Mouse (Mus musculus) testis, adult 2 months (tissue): ENCODE measurements around the gene Mef2b. TPM values are rescaled to one million over a fixed set of nuclear protein-coding genes. Genes with fewer than 3 reads are reported as not detected.

Experiments used
- H3K27ac ChIP-seq: fragments of 200-500 bp; 2 replicates; pipeline ENCODE4 v1.5.1; 2012; ENCODE audit warnings: low read depth, low read length; ENCODE audit not compliant: control insufficient read depth, insufficient read depth
- H3K27me3 ChIP-seq: fragments of 200-500 bp; 2 replicates; pipeline ENCODE4 v1.6.1; 2012; ENCODE audit warnings: mild to moderate bottlenecking, low read length, moderate library complexity; ENCODE audit not compliant: control insufficient read depth, insufficient read depth
- H3K36me3 ChIP-seq: fragments of 200-500 bp; 2 replicates; pipeline ENCODE4 v1.6.1; 2012; ENCODE audit warnings: mild to moderate bottlenecking, low read length; ENCODE audit not compliant: control insufficient read depth, insufficient read depth
- H3K4me1 ChIP-seq: fragments of 200-500 bp; 2 replicates; pipeline ENCODE4 v1.6.1; 2012; ENCODE audit warnings: low read length; ENCODE audit not compliant: control insufficient read depth, insufficient read depth
- H3K4me3 ChIP-seq: fragments of 200-500 bp; 2 replicates; pipeline ENCODE4 v1.5.1; 2012; ENCODE audit warnings: low read depth, mild to moderate bottlenecking, low read length, moderate library complexity, mixed read lengths; ENCODE audit not compliant: control insufficient read depth
- CTCF ChIP-seq: fragments of 200-500 bp; IDR thresholded peaks from 2 replicates; pipeline ENCODE4 v1.5.1; 2012; ENCODE audit warnings: low read depth, mild to moderate bottlenecking, inconsistent platforms, low read length, moderate library complexity; ENCODE audit not compliant: control insufficient read depth, insufficient read depth, insufficient replicate concordance
- POLR2A ChIP-seq: fragments of 200-500 bp; IDR thresholded peaks from 2 replicates; pipeline ENCODE4 v1.6.1; 2012; ENCODE audit warnings: low read depth, mild to moderate bottlenecking, inconsistent platforms, low read length, moderate library complexity; ENCODE audit not compliant: control insufficient read depth
- polyA plus RNA-seq: library from polyadenylated mRNA; depleted of rRNA; stranded (reverse); fragments of >200 nt; gene quantifications from 2 replicates; pipeline ENCODE4 v1.2.3, GENCODE M21; 2012; rRNA removed

Mef2b gene
- polyA plus RNA-seq: 2.6 and 3.7 TPM in 2 replicates

DNA sequence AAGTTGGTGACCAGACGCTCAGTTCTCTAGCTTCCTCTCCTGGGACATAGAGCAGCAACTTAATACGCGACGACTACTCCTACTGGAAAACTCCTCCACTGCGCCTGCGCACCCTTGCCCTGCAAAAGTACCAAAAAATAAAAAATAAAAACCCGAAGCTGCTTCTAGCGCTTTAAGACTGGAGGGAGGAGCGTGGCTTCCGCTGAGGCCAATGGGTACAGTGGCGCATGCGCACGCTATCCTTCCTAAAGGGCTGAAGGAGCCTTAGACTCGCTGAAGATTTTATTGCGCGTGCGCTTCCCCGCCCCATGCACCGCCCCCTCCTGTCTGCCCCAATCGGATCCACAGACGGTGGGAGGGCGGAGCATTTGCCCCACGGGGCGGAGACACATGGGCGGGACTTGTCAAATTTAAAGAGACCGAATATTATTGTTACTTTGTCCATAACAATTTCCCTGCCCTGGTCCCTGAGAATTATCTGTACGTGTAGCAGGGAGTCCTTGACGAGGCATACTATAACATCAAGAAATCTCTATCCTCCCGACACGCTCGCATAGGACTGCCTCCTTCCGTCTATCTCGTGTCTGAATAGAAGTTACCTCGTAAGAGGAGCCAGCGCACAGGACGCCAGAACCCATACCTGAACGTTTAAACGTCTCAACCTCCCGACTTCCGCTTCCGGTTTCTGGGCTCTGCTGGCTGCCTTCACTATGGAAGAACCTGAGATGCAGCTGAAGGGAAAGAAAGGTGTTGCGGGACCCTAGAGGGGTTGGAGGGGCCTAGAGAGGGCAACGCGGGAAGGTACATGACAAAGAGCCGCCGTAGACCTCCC, at the start of gene Mef2b, which contains the start of the genes Rfxank and Borcs8:
Mef2b (plus strand) TSS at position 686 of the 832 bp plus-strand sequence.
Rfxank (minus strand) TSS at position 129 of the 832 bp plus-strand sequence.
Borcs8 (plus strand) TSS at position 474 of the 832 bp plus-strand sequence.
- Histone ChIP-seq H3K4me1 (peaks cover 4% of the 10 kb centered on the region), H3K36me3 (no peaks in the 10 kb centered on the region), H3K27me3 (no peaks in the 10 kb centered on the region), H3K4me3 (peak within 1 kb of the TSS; percentile 98), H3K27ac (peak within 1 kb of the TSS; percentile 75)
- TF ChIP-seq CTCF (no peak), POLR2A (peak; percentile 60)

DNA sequence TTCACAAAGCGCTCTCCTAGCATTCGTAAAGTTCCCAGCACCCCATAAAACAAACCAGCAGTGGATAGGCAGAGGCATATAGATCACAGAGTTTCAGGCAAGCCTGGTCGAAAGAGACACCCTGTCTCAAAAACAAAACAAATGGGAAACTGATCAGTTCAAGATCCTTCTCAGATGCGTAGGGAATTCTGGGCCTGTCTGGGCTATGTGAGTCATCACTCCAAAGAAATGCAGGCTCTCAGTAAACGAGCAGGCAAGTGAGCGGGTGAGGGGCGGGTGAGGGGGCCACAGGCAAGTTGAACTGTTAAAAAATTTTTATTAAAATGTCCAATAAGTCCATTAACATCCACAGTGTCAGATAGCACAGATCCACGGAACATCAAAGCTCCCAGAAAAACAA, 46.7 kb upstream of the Mef2b start:
- Histone ChIP-seq H3K4me3 (no peak overlapping the region), H3K4me1 (peaks cover 10% of the 10 kb centered on the region), H3K27ac (no peak overlapping the region), H3K36me3 (no peaks in the 10 kb centered on the region), H3K27me3 (no peaks in the 10 kb centered on the region)
- no peak for TF ChIP-seq CTCF
- TF ChIP-seq POLR2A: no peak

DNA sequence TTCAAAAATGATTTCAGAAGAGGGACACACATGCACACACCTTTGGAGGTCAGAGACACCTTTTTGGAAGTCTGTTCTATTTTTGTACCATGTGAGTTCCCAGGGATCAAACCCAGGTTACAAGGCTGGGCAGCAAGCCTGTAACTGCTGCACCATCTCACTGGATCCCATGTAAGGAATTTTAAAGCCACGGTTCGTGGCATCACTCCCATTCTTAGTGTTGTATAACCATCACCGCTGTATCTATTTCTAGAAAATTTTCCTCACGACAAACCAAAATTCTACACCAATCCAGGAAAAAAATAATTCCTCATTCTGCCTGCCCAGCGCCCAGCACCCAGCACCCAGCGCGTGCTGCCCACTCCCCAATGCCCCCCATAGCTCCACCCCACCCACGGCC, 40.2 kb upstream of the Mef2b start:
- TF ChIP-seq CTCF (no peak), POLR2A (no peak)
- Histone ChIP-seq H3K36me3 (no peaks in the 10 kb centered on the region), H3K4me3 (no peak overlapping the region), H3K4me1 (no peaks in the 10 kb centered on the region), H3K27ac (no peak overlapping the region), H3K27me3 (no peaks in the 10 kb centered on the region)

DNA sequence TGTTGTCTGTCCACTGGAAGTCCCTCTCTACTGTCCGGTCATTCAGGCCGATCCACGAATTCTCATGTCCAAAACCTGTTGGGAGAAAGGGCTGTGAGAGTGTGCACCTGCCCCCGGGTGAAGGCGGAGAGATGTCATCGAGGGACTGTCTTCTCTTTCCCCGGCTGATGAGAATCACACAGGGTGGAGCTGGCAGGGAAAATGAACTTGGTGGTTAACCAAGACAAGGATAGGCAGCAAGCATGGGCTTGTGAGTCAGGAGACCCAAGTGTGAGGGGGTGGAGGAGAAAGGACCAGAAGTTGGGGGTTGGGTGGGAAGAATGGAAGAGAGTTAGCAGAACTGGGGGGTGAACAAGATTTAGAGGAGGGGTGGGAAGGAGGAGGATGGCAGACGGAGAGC, 39.3 kb upstream of the Mef2b start:
- Histone ChIP-seq H3K36me3 (no peaks in the 10 kb centered on the region), H3K4me3 (no peak overlapping the region), H3K4me1 (no peaks in the 10 kb centered on the region), H3K27me3 (no peaks in the 10 kb centered on the region), H3K27ac (no peak overlapping the region)
- TF ChIP-seq CTCF (no peak), POLR2A (no peak)

DNA sequence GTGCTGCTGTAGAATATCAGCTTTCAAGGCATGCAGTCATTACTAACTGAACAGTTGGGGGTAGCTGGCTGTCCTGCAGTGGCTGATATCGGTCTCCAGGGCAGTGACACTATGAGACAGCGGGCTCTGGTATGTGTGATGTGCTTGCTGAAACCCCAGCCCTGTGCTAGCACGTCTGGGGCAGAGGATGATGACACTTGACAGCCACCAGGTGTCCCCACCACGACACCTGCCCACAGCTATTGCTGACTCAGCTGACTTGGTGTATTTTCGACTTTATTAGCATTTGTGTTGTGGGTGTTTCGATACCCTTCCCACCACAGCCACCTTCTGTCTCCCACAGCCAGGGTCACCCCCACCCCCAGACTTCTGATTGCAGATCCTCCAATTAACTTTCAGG, 35.0 kb upstream of the Mef2b start:
- Histone ChIP-seq H3K4me3 (no peak overlapping the region), H3K36me3 (no peaks in the 10 kb centered on the region), H3K4me1 (no peaks in the 10 kb centered on the region), H3K27me3 (no peaks in the 10 kb centered on the region), H3K27ac (no peak overlapping the region)
- peak; percentile 43; the same call in 1 of the 2 replicates for TF ChIP-seq CTCF
- TF ChIP-seq POLR2A: no peak

DNA sequence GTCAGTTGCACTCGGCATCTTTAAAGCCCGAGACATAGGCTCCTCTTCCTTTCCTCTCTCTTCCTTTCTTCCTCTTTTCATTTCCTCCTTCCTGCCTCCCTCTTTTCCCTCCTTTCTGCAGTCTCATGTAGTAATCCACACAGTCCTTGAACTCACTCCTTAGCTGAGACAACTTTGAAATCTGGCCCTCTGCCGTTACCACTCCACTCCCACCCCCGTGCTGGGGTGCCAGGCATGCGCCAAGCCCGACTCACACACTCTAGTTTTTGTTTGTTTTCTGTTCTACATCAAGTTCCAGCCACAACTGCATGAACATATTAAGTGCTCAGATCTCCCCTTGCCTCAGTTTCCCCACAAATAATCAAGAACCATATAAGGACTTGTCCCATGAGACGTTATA, 34.6 kb upstream of the Mef2b start:
- H3K36me3 ChIP-seq: no peaks in the 10 kb centered on the region
- TF ChIP-seq CTCF (no peak), POLR2A (no peak)

DNA sequence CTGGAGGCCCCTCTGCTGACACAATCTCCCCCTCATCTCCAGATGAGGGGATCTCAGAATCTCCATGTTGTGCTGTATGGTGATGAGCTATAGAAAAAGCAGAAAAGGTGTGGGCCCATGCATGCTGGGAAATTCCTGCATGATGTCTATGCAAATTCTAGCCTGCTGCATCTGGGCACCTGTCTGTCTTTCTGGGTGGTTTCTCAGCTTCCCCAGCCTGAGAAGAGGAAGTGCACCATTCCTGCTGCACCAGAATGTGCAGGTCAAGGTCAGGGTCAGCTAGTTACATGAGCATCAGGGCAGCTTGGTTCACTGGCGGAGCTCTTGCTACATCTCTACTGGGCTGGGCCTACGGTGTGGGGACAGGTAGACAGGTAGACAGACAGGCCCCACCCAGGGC, 29.1 kb upstream of the Mef2b start:
- Histone ChIP-seq H3K27ac (no peak overlapping the region), H3K4me3 (no peak overlapping the region; the same call in 1 of the 2 replicates), H3K4me1 (peaks cover 13% of the 10 kb centered on the region), H3K27me3 (no peaks in the 10 kb centered on the region; the same call in 1 of the 2 replicates), H3K36me3 (no peaks in the 10 kb centered on the region)
- TF ChIP-seq POLR2A (no peak), CTCF (no peak)

More for the DNA sequence above, 34.6 kb upstream of the Mef2b start:
- Histone ChIP-seq H3K4me3 (no peak overlapping the region), H3K27me3 (no peaks in the 10 kb centered on the region), H3K27ac (no peak overlapping the region), H3K4me1 (no peaks in the 10 kb centered on the region)
